Comparison of ENCODE assay signal across 8 mouse cellular contexts in genomic region chr11:50478072-50478471, GRCm38 (mm10).
"Had no signal": no experiment of that assay in that cellular context is flagged by ENCODE, and none has a peak within 500 bp of the region (broad histone marks: within the 10 kb centered on the region; RNA-seq: fewer than 3 reads in every experiment).

No protein-coding gene starts in this region.

- DNase-seq: lung, adult 18-20 months; lung, embryonic 14.5 days; lung, postnatal 10 days; lung, postnatal 4 days; right cerebral cortex, postnatal 14 days; thymus, adult 18-20 months; thymus, postnatal 14 days; thymus, postnatal 36 days had no signal
